Mouse (Mus musculus) midbrain, embryonic 14.5 days (tissue): ENCODE results near the gene Ikzf3. TPM values are rescaled to one million over a fixed set of nuclear protein-coding genes. Genes with fewer than 3 reads are reported as not detected.

ENCODE experiments used
- ATAC-seq: fragments of 200-750 bp; cut with Nextera tagmentation; 2 replicates; pipeline ENCODE4 v1.8.0; 2017; ENCODE audit warnings: moderate number of reproducible peaks, moderate library complexity; ENCODE audit not compliant: low FRiP score, low TSS enrichment
- DNase-seq: peaks from one replicate; pipeline ENCODE4 v3.0.0-alpha.2; 2015
- H3K27ac ChIP-seq: fragments of 300-500 bp; sonication (generic); replicated peaks from 2 replicates; pipeline ENCODE4 v1.5.1; 2014; ENCODE audit warnings: mild to moderate bottlenecking, low read depth, low read length, moderate library complexity
- H3K27me3 ChIP-seq: fragments of 300-500 bp; sonication (generic); 2 replicates; pipeline ENCODE4 v1.6.1; 2014; ENCODE audit warnings: low read length, control low read depth, mixed read lengths; ENCODE audit not compliant: control insufficient read depth, insufficient read depth
- H3K36me3 ChIP-seq: fragments of 300-500 bp; sonication (generic); 2 replicates; pipeline ENCODE4 v1.6.1; 2014; ENCODE audit warnings: low read length, control low read depth; ENCODE audit not compliant: control insufficient read depth, insufficient read depth
- H3K4me1 ChIP-seq: fragments of 300-500 bp; sonication (generic); 2 replicates; pipeline ENCODE4 v1.6.1; 2014; ENCODE audit warnings: mild to moderate bottlenecking, antibody characterized with exemption, low read length, control low read depth; ENCODE audit not compliant: control insufficient read depth, insufficient read depth
- H3K4me2 ChIP-seq: fragments of 300-500 bp; sonication (generic); 2 replicates; pipeline ENCODE4 v1.6.1; 2014; ENCODE audit warnings: mild to moderate bottlenecking, low read length, moderate library complexity
- H3K4me3 ChIP-seq: fragments of 300-500 bp; sonication (generic); replicated peaks from 2 replicates; pipeline ENCODE4 v1.5.1; 2014; ENCODE audit warnings: low read depth, low read length
- H3K9ac ChIP-seq: fragments of 300-500 bp; sonication (generic); replicated peaks from 2 replicates; pipeline ENCODE4 v1.6.1; 2014; ENCODE audit warnings: mild to moderate bottlenecking, low read length, moderate library complexity
- H3K9me3 ChIP-seq: fragments of 300-500 bp; sonication (generic); 2 replicates; pipeline ENCODE4 v1.6.1; 2016; ENCODE audit warnings: low read length, control low read depth, mixed read lengths; ENCODE audit not compliant: control insufficient read depth
- WGBS: fragments of 180-500 bp; shearing (Covaris S2); extraction: QIAGEN DNeasy Blood & Tissue Kit; methylation state at CpG from one replicate; pipeline ENCODE4 v1.1.7; 2014; 5-methylcytosine and 5-hydroxymethylcytosine counted together
- polyA plus RNA-seq: library from polyadenylated mRNA; unstranded; fragments of >200 nt; fragmentation: Nextera tagmentation; extraction: Ambion mirVana; gene quantifications from 2 replicates; pipeline ENCODE4 v1.2.1, GENCODE M21; 2014

Ikzf3 gene
- polyA plus RNA-seq, 1 experiment from 2014 or later: not detected

DNA sequence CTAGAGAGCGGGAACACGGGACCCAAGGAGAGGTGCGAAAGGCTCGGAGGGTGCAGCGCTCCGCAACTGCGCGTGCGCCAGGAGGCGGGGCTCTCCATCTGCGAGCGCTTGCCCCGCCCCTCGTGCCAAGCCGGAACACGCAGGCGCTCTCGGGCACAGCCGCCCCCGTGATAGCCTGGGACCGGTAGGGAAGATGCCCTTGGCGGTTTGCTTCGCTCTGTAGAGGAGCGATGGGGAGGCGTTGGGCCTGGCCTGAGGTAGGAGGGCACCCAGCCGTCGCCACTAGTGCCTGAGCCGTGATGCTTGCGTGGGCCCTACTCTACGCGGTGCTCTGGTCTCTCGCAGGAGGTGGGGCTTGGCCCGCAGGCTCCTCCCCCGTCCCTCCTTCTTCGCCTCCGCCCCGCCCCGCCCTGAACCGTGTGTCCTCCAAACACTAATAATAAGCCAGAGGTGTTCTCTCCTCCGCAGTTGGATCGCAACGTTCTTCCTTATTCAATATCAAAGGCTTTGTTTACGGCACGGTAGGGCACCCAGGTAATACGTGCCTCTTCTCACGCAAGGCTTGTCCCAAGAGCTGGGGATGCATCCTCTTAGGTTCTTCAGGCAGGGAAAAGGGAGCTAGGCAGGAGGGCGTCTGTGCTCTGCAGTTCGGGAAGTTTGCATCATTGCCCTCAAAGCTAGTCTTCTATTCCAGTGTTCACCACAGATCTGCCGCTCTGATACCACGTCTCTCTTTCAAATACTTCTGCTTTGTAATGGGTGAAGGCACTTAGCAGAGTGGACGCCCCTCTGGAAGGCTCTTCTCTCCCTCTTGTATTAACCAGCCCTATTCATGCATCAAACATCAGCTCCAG is 5.4 kb upstream of the Ikzf3 start, which contains the start of gene Zpbp2:
Gene Zpbp2 (plus strand): TSS at position 123 of the 854 bp plus-strand sequence.
- peak; percentile 97 for DNase-seq
- Histone ChIP-seq H3K27me3 (peaks cover 42% of the 10 kb centered on the region), H3K27ac (peak within 1 kb of the TSS; percentile 86), H3K4me1 (no peaks in the 10 kb centered on the region), H3K36me3 (no peaks in the 10 kb centered on the region), H3K4me3 (peak within 1 kb of the TSS; percentile 72), H3K9me3 (no peaks in the 10 kb centered on the region), H3K4me2 (peak within 1 kb of the TSS; percentile 74), H3K9ac (peak within 1 kb of the TSS; percentile 71)
- under 1% methylated on average over 51 of the region's 51 CpGs for WGBS
- ATAC-seq: peak; percentile 98

GRCm38 (mm10) chr11:98550311-98550974 is 4.6 kb upstream of the Ikzf3 start:
- Histone ChIP-seq H3K27me3 (peaks cover 49% of the 10 kb centered on the region), H3K36me3 (no peaks in the 10 kb centered on the region), H3K9me3 (no peaks in the 10 kb centered on the region), H3K27ac (peak overlapping the region; percentile 86; the same call in 1 of the 2 replicates), H3K4me1 (0 out of 2 replicates have a peak, but pooled peaks cover 3% of the 10 kb centered on the region), H3K4me3 (peak overlapping the region; percentile 72), H3K9ac (peak overlapping the region; percentile 71), H3K4me2 (peak overlapping the region; percentile 74)
- ATAC-seq (no peak), DNase-seq (no peak)
- WGBS: 21% methylated on average over 20 of the region's 20 CpGs

DNA sequence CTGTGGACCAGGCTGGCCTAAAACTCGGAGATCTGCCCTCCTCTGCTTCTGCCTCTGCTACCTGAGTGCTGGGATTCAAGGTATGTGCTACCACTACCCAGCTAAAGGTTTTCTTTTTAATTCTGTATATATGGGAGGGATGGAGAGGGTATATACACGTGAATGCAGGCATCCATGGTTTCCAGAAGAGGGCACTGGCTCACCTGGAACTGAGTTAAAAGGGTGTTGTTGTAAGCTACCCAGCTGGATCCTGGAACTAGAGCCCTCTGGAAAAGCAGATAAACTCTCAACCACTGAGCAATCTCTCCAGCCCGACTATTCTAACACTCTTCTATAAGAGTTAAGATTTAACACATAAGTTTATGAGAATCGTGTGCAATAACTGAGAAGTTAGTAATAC is 3.5 kb upstream of the Ikzf3 start:
- ATAC-seq: no peak
- WGBS: 68% methylated on average over 4 of the region's 4 CpGs
- H3K36me3 ChIP-seq: no peaks in the 10 kb centered on the region
- H3K4me2 ChIP-seq: no peak overlapping the region
- H3K9ac ChIP-seq: no peak overlapping the region
- no peak for DNase-seq
- 0 out of 2 replicates have a peak, but pooled peaks cover 6% of the 10 kb centered on the region for H3K4me1 ChIP-seq
- no peak overlapping the region for H3K27ac ChIP-seq
- peaks cover 58% of the 10 kb centered on the region for H3K27me3 ChIP-seq
- no peaks in the 10 kb centered on the region for H3K9me3 ChIP-seq
- no peak overlapping the region for H3K4me3 ChIP-seq

DNA sequence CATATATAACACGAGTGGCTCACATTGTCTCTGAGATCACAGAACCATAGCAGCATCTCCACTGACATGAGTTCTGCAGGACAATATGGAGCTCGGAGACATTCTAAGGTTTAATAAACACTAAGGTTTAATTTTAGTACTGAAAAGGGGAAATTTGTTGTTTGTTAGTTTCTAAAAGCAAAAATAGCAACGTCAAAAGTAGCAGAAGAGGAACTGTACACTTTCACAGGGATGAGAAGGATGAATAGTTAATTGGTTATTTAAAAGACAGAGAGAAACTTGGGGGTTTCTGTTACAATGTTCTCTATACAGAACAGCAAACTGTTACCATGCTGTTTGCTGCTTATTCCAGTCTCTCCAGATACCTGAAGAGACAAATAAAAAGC is 1.5 kb upstream of the Ikzf3 start:
- Histone ChIP-seq H3K27ac (no peak overlapping the region), H3K9me3 (no peaks in the 10 kb centered on the region), H3K4me1 (0 out of 2 replicates have a peak, but pooled peaks cover 6% of the 10 kb centered on the region), H3K4me2 (no peak overlapping the region), H3K4me3 (no peak overlapping the region), H3K36me3 (no peaks in the 10 kb centered on the region), H3K27me3 (peaks cover 70% of the 10 kb centered on the region), H3K9ac (no peak overlapping the region)
- DNase-seq: no peak
- 65% methylated on average over 3 of the region's 3 CpGs for WGBS
- no peak for ATAC-seq

- H3K27me3 ChIP-seq: peaks cover 71% of the 10 kb centered on the region
- DNase-seq: no peak
- WGBS: 41% methylated on average over 12 of the region's 12 CpGs
These were observed 887 bp upstream of the Ikzf3 start for GRCm38 (mm10) chr11:98546529-98547307.

GRCm38 (mm10) chr11:98544890-98545677 is 747 bp downstream of the Ikzf3 start:
- no peak overlapping the region for H3K27ac ChIP-seq
- H3K9me3 ChIP-seq: peaks cover 3% of the 10 kb centered on the region; the same call in 1 of the 2 replicates
- peaks cover 67% of the 10 kb centered on the region for H3K27me3 ChIP-seq
- no peaks in the 10 kb centered on the region for H3K36me3 ChIP-seq
- WGBS: 3% methylated on average over 16 of the region's 16 CpGs
- H3K9ac ChIP-seq: no peak overlapping the region; the same call in 1 of the 2 replicates
- peak overlapping the region; percentile 85 for H3K4me2 ChIP-seq
- no peak for DNase-seq
- H3K4me1 ChIP-seq: 0 out of 2 replicates have a peak, but pooled peaks cover 6% of the 10 kb centered on the region
- H3K4me3 ChIP-seq: peak overlapping the region; percentile 39
- ATAC-seq: no peak

More at GRCm38 (mm10) chr11:98546529-98547307, 887 bp upstream of the Ikzf3 start:
- Histone ChIP-seq H3K4me1 (0 out of 2 replicates have a peak, but pooled peaks cover 6% of the 10 kb centered on the region), H3K27ac (no peak overlapping the region), H3K36me3 (no peaks in the 10 kb centered on the region), H3K9ac (no peak overlapping the region), H3K4me3 (no peak overlapping the region), H3K4me2 (no peak overlapping the region), H3K9me3 (no peaks in the 10 kb centered on the region)
- no peak for ATAC-seq

GRCm38 (mm10) chr11:98543414-98543813 is 2.4 kb downstream of the Ikzf3 start:
- Histone ChIP-seq H3K27ac (no peak overlapping the region), H3K9ac (no peak overlapping the region), H3K4me3 (no peak overlapping the region), H3K4me2 (no peak overlapping the region), H3K27me3 (peaks cover 52% of the 10 kb centered on the region), H3K9me3 (peaks cover 3% of the 10 kb centered on the region; the same call in 1 of the 2 replicates), H3K36me3 (no peaks in the 10 kb centered on the region), H3K4me1 (0 out of 2 replicates have a peak, but pooled peaks cover 6% of the 10 kb centered on the region)
- DNase-seq (no peak), ATAC-seq (no peak)
- 76% methylated on average over 1 of the region's 1 CpGs for WGBS
